Mouse (Mus musculus) CD4-positive, CD25-positive, alpha-beta regulatory T cell, adult 2 months (primary cell): ENCODE results near the gene Olfr90.
"Not testable (repeated sequence)": the region's sequence is repeated elsewhere in the genome, so short reads cannot be mapped to it uniquely, and the experiment has no call there.

Source experiments
- DNase-seq: peaks from one replicate; pipeline ENCODE4 v3.0.0-alpha.2; 2012; ENCODE audit warnings: low read depth, low spot score

Olfr90 gene

GRCm38 (mm10) chr17:37088399-37088798, at the start of gene Olfr90:
Gene Olfr90 (minus strand): TSS chr17:37088499.
- no peak for DNase-seq

GRCm38 (mm10) chr17:37131366-37131765, 43.1 kb upstream of the Olfr90 start:
- not testable (repeated sequence) for DNase-seq

GRCm38 (mm10) chr17:37119988-37120387, 31.7 kb upstream of the Olfr90 start, which contains the start of gene Olfr92:
Gene Olfr92 (minus strand): TSS chr17:37120088.
- DNase-seq = no peak

GRCm38 (mm10) chr17:37098178-37098577, 9.9 kb upstream of the Olfr90 start, which contains the start of gene Olfr91:
Gene Olfr91 (minus strand): TSS chr17:37098278.
- no peak for DNase-seq

- no peak for DNase-seq
These were observed 5.0 kb upstream of the Olfr90 start for GRCm38 (mm10) chr17:37093289-37093688.

GRCm38 (mm10) chr17:37092198-37092597, 3.9 kb upstream of the Olfr90 start:
- no peak for DNase-seq

GRCm38 (mm10) chr17:37085545-37085944, 2.8 kb downstream of the Olfr90 start:
- DNase-seq = no peak

GRCm38 (mm10) chr17:37084632-37085031, 3.7 kb downstream of the Olfr90 start:
- no peak for DNase-seq

GRCm38 (mm10) chr17:37083327-37083726, 5.0 kb downstream of the Olfr90 start:
- DNase-seq = peak; percentile 85

GRCm38 (mm10) chr17:37081659-37082058, 6.6 kb downstream of the Olfr90 start:
- no peak for DNase-seq

- DNase-seq = no peak
These were observed 8.2 kb downstream of the Olfr90 start for GRCm38 (mm10) chr17:37080119-37080518.

- no peak for DNase-seq
These were observed 9.3 kb downstream of the Olfr90 start for GRCm38 (mm10) chr17:37078990-37079389.

- no peak for DNase-seq
These were observed 10.1 kb downstream of the Olfr90 start for GRCm38 (mm10) chr17:37078193-37078592.

GRCm38 (mm10) chr17:37075766-37076165, 12.5 kb downstream of the Olfr90 start:
- DNase-seq = no peak

- no peak for DNase-seq
These were observed 13.1 kb downstream of the Olfr90 start for GRCm38 (mm10) chr17:37075181-37075580.

GRCm38 (mm10) chr17:37072730-37073276, 15.5 kb downstream of the Olfr90 start:
- DNase-seq = no peak

- DNase-seq = no peak
These were observed 16.1 kb downstream of the Olfr90 start for GRCm38 (mm10) chr17:37072080-37072729.

GRCm38 (mm10) chr17:37070121-37070520, 18.2 kb downstream of the Olfr90 start:
- no peak for DNase-seq

- DNase-seq = no peak
These were observed 20.4 kb downstream of the Olfr90 start for GRCm38 (mm10) chr17:37067861-37068260.

- no peak for DNase-seq
These were observed 22.3 kb downstream of the Olfr90 start for GRCm38 (mm10) chr17:37065993-37066392.

GRCm38 (mm10) chr17:37063686-37064495, 24.4 kb downstream of the Olfr90 start:
- DNase-seq = no peak

GRCm38 (mm10) chr17:37063063-37063462, 25.2 kb downstream of the Olfr90 start:
- no peak for DNase-seq
